Mouse (Mus musculus) cerebellum, adult 2 months (tissue): ENCODE results near the gene Prrx1.

Source experiments
- CTCF ChIP-seq: fragments of 200-500 bp; IDR thresholded peaks from 2 replicates; pipeline ENCODE4 v1.5.1; 2011; ENCODE audit warnings: low read depth, mild to moderate bottlenecking, control low read depth, low read length, moderate library complexity, borderline replicate concordance; ENCODE audit not compliant: insufficient read depth
- POLR2A ChIP-seq: fragments of 200-500 bp; IDR thresholded peaks from 2 replicates; pipeline ENCODE4 v1.6.1; 2011; ENCODE audit warnings: low read length, control low read depth, borderline replicate concordance; ENCODE audit not compliant: insufficient read depth

DNA sequence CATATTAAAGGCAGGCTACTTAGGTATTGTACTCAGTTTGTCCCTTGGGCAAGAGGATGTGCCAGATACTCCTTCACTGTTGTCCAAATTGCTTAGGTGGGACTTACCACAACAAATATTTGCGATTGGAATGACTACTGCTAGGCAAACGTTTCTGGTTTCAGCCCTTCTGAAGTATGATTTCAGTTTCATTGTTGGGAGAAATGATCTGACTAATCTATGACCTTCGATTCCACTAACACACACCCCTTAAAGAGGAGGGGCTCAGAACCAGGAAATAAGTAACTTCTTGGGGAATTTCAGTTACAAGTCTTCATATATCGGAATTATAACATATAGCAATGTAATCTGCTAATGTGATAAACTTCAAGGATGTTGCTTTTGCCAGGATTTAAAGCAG is 20.4 kb downstream of the Prrx1 start:
- TF ChIP-seq POLR2A (no peak), CTCF (no peak)
